Mouse (Mus musculus): Measurements from ENCODE around the gene Sync. TPM values are rescaled to one million over a fixed set of nuclear protein-coding genes. Genes with fewer than 3 reads are reported as not detected.

The Sync gene
- polyA plus RNA-seq, 1 experiment from 2014 or later, result 3.3 TPM

- no peaks in the 10 kb centered on the region for H3K27me3 ChIP-seq
- ATAC-seq (ENCODE audit: low FRiP score, low read depth), result no peak
- peaks cover 12% of the 10 kb centered on the region for H3K4me1 ChIP-seq
- H3K27ac ChIP-seq, result no peak overlapping the region
- H3K4me2 ChIP-seq (replicated peaks), result no peak overlapping the region
- no peaks in the 10 kb centered on the region for H3K9me3 ChIP-seq
- no peak overlapping the region for H3K9ac ChIP-seq
- H3K36me3 ChIP-seq, result no peaks in the 10 kb centered on the region
- 88% methylated on average over 5 of the region's 5 CpGs for WGBS
- H3K4me3 ChIP-seq, result no peak overlapping the region
These were observed 20.6 kb upstream of the Sync start for GRCm38 (mm10) chr4:129266821-129267220.

- WGBS, result 55% methylated on average over 1 of the region's 1 CpGs
- Histone ChIP-seq H3K27me3 (no peaks in the 10 kb centered on the region), H3K4me2 (replicated peaks) (no peak overlapping the region), H3K4me1 (peaks cover 12% of the 10 kb centered on the region), H3K9ac (no peak overlapping the region), H3K4me3 (no peak overlapping the region), H3K9me3 (no peaks in the 10 kb centered on the region), H3K36me3 (no peaks in the 10 kb centered on the region), H3K27ac (no peak overlapping the region)
- ATAC-seq (ENCODE audit: low FRiP score, low read depth), result no peak
These were observed 18.7 kb upstream of the Sync start for GRCm38 (mm10) chr4:129268698-129269097.

GRCm38 (mm10) chr4:129271991-129272755, 15.2 kb upstream of the Sync start:
- no peak overlapping the region for H3K27ac ChIP-seq
- H3K9ac ChIP-seq, result no peak overlapping the region
- H3K4me3 ChIP-seq, result no peak overlapping the region
- WGBS, result 21% methylated on average over 15 of the region's 15 CpGs
- peaks cover 9% of the 10 kb centered on the region for H3K4me1 ChIP-seq
- no peaks in the 10 kb centered on the region for H3K36me3 ChIP-seq
- H3K4me2 ChIP-seq (replicated peaks), result peak overlapping the region; percentile 43
- peak; percentile 14; the same call in 1 of the 2 replicates for ATAC-seq (ENCODE audit: low FRiP score, low read depth)
- no peaks in the 10 kb centered on the region for H3K27me3 ChIP-seq
- no peaks in the 10 kb centered on the region for H3K9me3 ChIP-seq

- Histone ChIP-seq H3K4me2 (replicated peaks) (no peak overlapping the region), H3K9ac (no peak overlapping the region), H3K27ac (no peak overlapping the region), H3K27me3 (no peaks in the 10 kb centered on the region), H3K4me3 (no peak overlapping the region), H3K36me3 (no peaks in the 10 kb centered on the region), H3K4me1 (peaks cover 9% of the 10 kb centered on the region), H3K9me3 (no peaks in the 10 kb centered on the region)
- 37% methylated on average over 5 of the region's 5 CpGs for WGBS
- no peak for ATAC-seq (ENCODE audit: low FRiP score, low read depth)
These were observed 14.7 kb upstream of the Sync start for GRCm38 (mm10) chr4:129272756-129273046.

GRCm38 (mm10) chr4:129276453-129276865, 11.0 kb upstream of the Sync start:
- Histone ChIP-seq H3K36me3 (no peaks in the 10 kb centered on the region), H3K4me2 (replicated peaks) (peak overlapping the region; percentile 23; the same call in 1 of the 2 replicates), H3K27ac (no peak overlapping the region), H3K9ac (no peak overlapping the region), H3K9me3 (no peaks in the 10 kb centered on the region), H3K4me3 (no peak overlapping the region), H3K4me1 (peaks cover 9% of the 10 kb centered on the region), H3K27me3 (no peaks in the 10 kb centered on the region)
- WGBS, result 3% methylated on average over 18 of the region's 18 CpGs
- ATAC-seq (ENCODE audit: low FRiP score, low read depth), result 0 out of 2 replicates have a peak, but pooled peaks have one; percentile 16

GRCm38 (mm10) chr4:129282786-129283185, 4.6 kb upstream of the Sync start:
- ATAC-seq (ENCODE audit: low FRiP score, low read depth), result no peak
- 79% methylated on average over 5 of the region's 5 CpGs for WGBS
- Histone ChIP-seq H3K27me3 (peaks cover 20% of the 10 kb centered on the region), H3K9ac (no peak overlapping the region), H3K36me3 (no peaks in the 10 kb centered on the region), H3K27ac (no peak overlapping the region), H3K9me3 (no peaks in the 10 kb centered on the region), H3K4me3 (no peak overlapping the region), H3K4me1 (peaks cover 15% of the 10 kb centered on the region), H3K4me2 (replicated peaks) (no peak overlapping the region)

GRCm38 (mm10) chr4:129283226-129283625, 4.2 kb upstream of the Sync start:
- Histone ChIP-seq H3K27me3 (peaks cover 24% of the 10 kb centered on the region), H3K4me3 (no peak overlapping the region), H3K27ac (no peak overlapping the region), H3K9me3 (no peaks in the 10 kb centered on the region), H3K36me3 (no peaks in the 10 kb centered on the region), H3K9ac (no peak overlapping the region), H3K4me2 (replicated peaks) (no peak overlapping the region), H3K4me1 (peaks cover 17% of the 10 kb centered on the region)
- WGBS, result 91% methylated on average over 5 of the region's 5 CpGs
- no peak for ATAC-seq (ENCODE audit: low FRiP score, low read depth)

GRCm38 (mm10) chr4:129284685-129285084, 2.7 kb upstream of the Sync start:
- H3K9ac ChIP-seq, result no peak overlapping the region
- H3K4me1 ChIP-seq, result peaks cover 17% of the 10 kb centered on the region
- WGBS, result 77% methylated on average over 2 of the region's 2 CpGs

GRCm38 (mm10) chr4:129286001-129286682, 1.3 kb upstream of the Sync start:
- peak; percentile 42; the same call in 1 of the 2 replicates for ATAC-seq (ENCODE audit: low FRiP score, low read depth)
- no peak overlapping the region for H3K27ac ChIP-seq

More at GRCm38 (mm10) chr4:129284685-129285084, 2.7 kb upstream of the Sync start:
- no peak overlapping the region for H3K4me2 ChIP-seq (replicated peaks)
- H3K4me3 ChIP-seq, result no peak overlapping the region
- no peaks in the 10 kb centered on the region for H3K9me3 ChIP-seq
- H3K27me3 ChIP-seq, result peaks cover 31% of the 10 kb centered on the region
- H3K27ac ChIP-seq, result no peak overlapping the region
- H3K36me3 ChIP-seq, result no peaks in the 10 kb centered on the region
- no peak for ATAC-seq (ENCODE audit: low FRiP score, low read depth)

GRCm38 (mm10) chr4:129286683-129287471, 540 bp upstream of the Sync start:
- ATAC-seq (ENCODE audit: low FRiP score, low read depth), result peak; percentile 74
- H3K4me2 ChIP-seq (replicated peaks), result peak overlapping the region; percentile 96
- WGBS, result 2% methylated on average over 28 of the region's 28 CpGs
- H3K4me1 ChIP-seq, result peaks cover 17% of the 10 kb centered on the region
- H3K27ac ChIP-seq, result no peak overlapping the region
- no peaks in the 10 kb centered on the region for H3K36me3 ChIP-seq
- H3K27me3 ChIP-seq, result peaks cover 31% of the 10 kb centered on the region
- H3K9me3 ChIP-seq, result no peaks in the 10 kb centered on the region
- H3K9ac ChIP-seq, result peak overlapping the region; percentile 72
- H3K4me3 ChIP-seq, result peak overlapping the region; percentile 55

More at GRCm38 (mm10) chr4:129286001-129286682, 1.3 kb upstream of the Sync start:
- Histone ChIP-seq H3K9me3 (no peaks in the 10 kb centered on the region), H3K4me1 (peaks cover 17% of the 10 kb centered on the region), H3K27me3 (peaks cover 31% of the 10 kb centered on the region), H3K4me2 (replicated peaks) (peak overlapping the region; percentile 96), H3K4me3 (peak overlapping the region; percentile 55), H3K9ac (peak overlapping the region; percentile 72), H3K36me3 (no peaks in the 10 kb centered on the region)
- WGBS, result 51% methylated on average over 5 of the region's 5 CpGs

GRCm38 (mm10) chr4:129288067-129288466, 650 bp downstream of the Sync start:
- 34% methylated on average over 3 of the region's 3 CpGs for WGBS
- peak; percentile 41; the same call in 1 of the 2 replicates for ATAC-seq (ENCODE audit: low FRiP score, low read depth)
- Histone ChIP-seq H3K9ac (peak overlapping the region; percentile 31; the same call in 1 of the 2 replicates), H3K27ac (no peak overlapping the region), H3K36me3 (no peaks in the 10 kb centered on the region), H3K27me3 (peaks cover 31% of the 10 kb centered on the region), H3K4me3 (peak overlapping the region; percentile 55), H3K9me3 (no peaks in the 10 kb centered on the region), H3K4me2 (replicated peaks) (peak overlapping the region; percentile 96), H3K4me1 (peaks cover 19% of the 10 kb centered on the region)

- 83% methylated on average over 8 of the region's 8 CpGs for WGBS
- Histone ChIP-seq H3K9me3 (no peaks in the 10 kb centered on the region), H3K4me2 (replicated peaks) (no peak overlapping the region), H3K27ac (no peak overlapping the region), H3K4me1 (peaks cover 27% of the 10 kb centered on the region), H3K36me3 (no peaks in the 10 kb centered on the region), H3K4me3 (no peak overlapping the region), H3K27me3 (peaks cover 29% of the 10 kb centered on the region), H3K9ac (no peak overlapping the region)
- ATAC-seq (ENCODE audit: low FRiP score, low read depth), result no peak
These were observed 2.3 kb downstream of the Sync start for GRCm38 (mm10) chr4:129289671-129290070.

Data from limb, embryonic 13.5 days (tissue).